Mouse (Mus musculus) G1E (cell line): Measurements from ENCODE around the gene Pkn2.

Experiments
- CTCF ChIP-seq: IDR thresholded peaks from 2 replicates; pipeline ENCODE4 v1.5.1; 2012; ENCODE audit warnings: low read depth, low read length, inconsistent platforms, mixed read lengths
- POLR2AphosphoS5 ChIP-seq: IDR thresholded peaks from 2 replicates; pipeline ENCODE4 v1.6.1; 2012; ENCODE audit warnings: low read depth, low read length, inconsistent platforms; ENCODE audit not compliant: insufficient replicate concordance

DNA sequence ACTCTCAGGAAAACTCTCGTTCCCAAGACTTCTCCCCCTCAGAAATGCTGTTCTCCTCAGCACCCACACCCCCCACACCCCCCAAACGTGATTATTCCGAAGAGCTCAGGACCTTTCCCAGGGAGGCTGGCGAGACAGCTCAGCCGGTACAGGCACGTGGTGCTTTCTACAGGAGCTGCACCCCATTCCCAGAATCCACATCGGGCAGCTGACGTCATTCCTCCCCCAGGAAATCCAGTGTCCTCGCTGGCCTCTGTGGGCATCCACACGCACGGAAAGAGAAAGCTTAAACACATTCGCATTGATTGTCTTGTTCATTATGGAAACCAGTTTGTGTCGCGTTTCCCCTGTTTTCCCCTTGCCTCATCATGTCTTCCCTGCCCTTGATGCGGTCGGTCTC, 132.7 kb downstream of the Pkn2 start:
- TF ChIP-seq CTCF = no peak
- no peak for TF ChIP-seq POLR2AphosphoS5
